Mouse (Mus musculus) MEL (cell line): ENCODE results near the gene Zfp512b. TPM values are rescaled to one million over a fixed set of nuclear protein-coding genes. Genes with fewer than 3 reads are reported as not detected.

ENCODE experiments used
- DNase-seq: peaks from one replicate; pipeline ENCODE4 v3.0.0; 2011; ENCODE audit warnings: low read depth, low spot score
- H3K27ac ChIP-seq: 2 replicates; pipeline ENCODE4 v1.5.1; 2012; ENCODE audit warnings: low read depth, mild to moderate bottlenecking, control low read depth, low read length, moderate library complexity; ENCODE audit not compliant: control insufficient read depth
- H3K27me3 ChIP-seq, 2 experiments: fragments of 150-350 bp in 1 of 2; sonication (generic) in 1 of 2; 2 replicates each; pipeline ENCODE4 v1.6.1; 2012; ENCODE audit warnings: low read length in 2 of 2, mild to moderate bottlenecking in 2 of 2, improper control_type of control experiment in 1 of 2, moderate library complexity in 1 of 2; ENCODE audit not compliant: insufficient read depth in 2 of 2, control insufficient read depth in 1 of 2
- H3K36me3 ChIP-seq, 2 experiments: 2 replicates each; pipeline ENCODE4 v1.6.1; 2012 to 2014; ENCODE audit warnings: low read length in 2 of 2, improper control_type of control experiment in 1 of 2, inconsistent platforms in 1 of 2, mild to moderate bottlenecking in 1 of 2; ENCODE audit not compliant: insufficient read depth in 2 of 2, control insufficient read depth in 1 of 2
- H3K4me1 ChIP-seq, 2 experiments: fragments of 150-350 bp in 1 of 2; sonication (generic) in 1 of 2; 2 replicates each; pipeline ENCODE4 v1.6.1; 2012; ENCODE audit warnings: low read length in 2 of 2, improper control_type of control experiment in 1 of 2, mild to moderate bottlenecking in 1 of 2; ENCODE audit not compliant: insufficient read depth in 2 of 2, control insufficient read depth in 1 of 2
- H3K4me3 ChIP-seq, 2 experiments: fragments of 150-350 bp in 1 of 2; sonication (generic) in 1 of 2; 2 replicates each; pipeline ENCODE4 v1.5.1; 2012; ENCODE audit warnings: low read depth in 2 of 2, low read length in 2 of 2, mild to moderate bottlenecking in 2 of 2, moderate library complexity in 2 of 2, control low read depth in 1 of 2, improper control_type of control experiment in 1 of 2; ENCODE audit not compliant: control insufficient read depth in 1 of 2, insufficient read depth in 1 of 2
- H3K79me2 ChIP-seq: 2 replicates; pipeline ENCODE4 v1.6.1; 2012; ENCODE audit warnings: mild to moderate bottlenecking, low read length, moderate library complexity; ENCODE audit not compliant: control insufficient read depth, poor library complexity, insufficient read depth
- H3K9ac ChIP-seq: 2 replicates; pipeline ENCODE4 v1.6.1; 2012; ENCODE audit warnings: low read depth, mild to moderate bottlenecking, control low read depth, low read length, moderate library complexity; ENCODE audit not compliant: control insufficient read depth, poor library complexity, severe bottlenecking
- H3K9me3 ChIP-seq: fragments of 150-350 bp; sonication (generic); replicated peaks from 2 replicates; pipeline ENCODE4 v1.6.1; 2012; ENCODE audit warnings: mild to moderate bottlenecking, low read length, improper control_type of control experiment, moderate library complexity; ENCODE audit not compliant: insufficient read depth
- CHD1 ChIP-seq: IDR thresholded peaks from 2 replicates; pipeline ENCODE4 v1.6.1; 2012; ENCODE audit warnings: low read depth, mild to moderate bottlenecking, inconsistent platforms, low read length, improper control_type of control experiment
- CHD2 ChIP-seq: IDR thresholded peaks from 2 replicates; pipeline ENCODE4 v1.6.1; 2011; ENCODE audit warnings: low read length, improper control_type of control experiment
- CTCF ChIP-seq, 3 experiments: IDR thresholded peaks in 2 of 3; conservative IDR thresholded peaks in 1 of 3; 2 replicates each; pipeline ENCODE4 v1.5.1; 2011 to 2012; ENCODE audit warnings: low read length in 3 of 3, low read depth in 2 of 3, mild to moderate bottlenecking in 2 of 3, improper control_type of control experiment in 1 of 3, inconsistent platforms in 1 of 3, mixed read lengths in 1 of 3, moderate library complexity in 1 of 3; ENCODE audit not compliant: control insufficient read depth in 1 of 3, insufficient read depth in 1 of 3, poor library complexity in 1 of 3, severe bottlenecking in 1 of 3
- E2F4 ChIP-seq: IDR thresholded peaks from 2 replicates; pipeline ENCODE4 v1.6.1; 2011; ENCODE audit warnings: low read depth, low read length, improper control_type of control experiment, borderline replicate concordance
- ELF1 ChIP-seq: IDR thresholded peaks from 2 replicates; pipeline ENCODE4 v1.6.1; 2014; ENCODE audit warnings: low read depth, mild to moderate bottlenecking, inconsistent platforms, low read length, improper control_type of control experiment, moderate library complexity
- EP300 ChIP-seq, 2 experiments: IDR thresholded peaks; 2 replicates each; pipeline ENCODE4 v1.6.1; 2011; ENCODE audit warnings: improper control_type of control experiment in 2 of 2, low read length in 2 of 2, low read depth in 1 of 2, mild to moderate bottlenecking in 1 of 2
- ETS1 ChIP-seq: IDR thresholded peaks from 2 replicates; pipeline ENCODE4 v1.6.1; 2012; ENCODE audit warnings: low read depth, mild to moderate bottlenecking, inconsistent platforms, low read length, improper control_type of control experiment, moderate library complexity
- GABPA ChIP-seq: IDR thresholded peaks from 2 replicates; pipeline ENCODE4 v1.6.1; 2012; ENCODE audit warnings: low read depth, mild to moderate bottlenecking, inconsistent platforms, low read length, improper control_type of control experiment, moderate library complexity
- HCFC1 ChIP-seq: IDR thresholded peaks from 2 replicates; pipeline ENCODE4 v1.6.1; 2012; ENCODE audit warnings: low read depth, mild to moderate bottlenecking, inconsistent platforms, low read length, improper control_type of control experiment, moderate library complexity
- JUND ChIP-seq: IDR thresholded peaks from 2 replicates; pipeline ENCODE4 v1.6.1; 2011; ENCODE audit warnings: low read depth, mild to moderate bottlenecking, improper control_type of control experiment, low read length
- KAT2A ChIP-seq: conservative IDR thresholded peaks from 2 replicates; pipeline ENCODE4 v1.6.1; 2012; ENCODE audit warnings: low read depth, low read length, improper control_type of control experiment, inconsistent platforms
- MAFK ChIP-seq: IDR thresholded peaks from 2 replicates; pipeline ENCODE4 v1.6.1; 2011; ENCODE audit warnings: low read depth, mild to moderate bottlenecking, low read length, improper control_type of control experiment, borderline replicate concordance
- MAX ChIP-seq: IDR thresholded peaks from 2 replicates; pipeline ENCODE4 v1.6.1; 2011; ENCODE audit warnings: low read length, improper control_type of control experiment
- MAZ ChIP-seq: IDR thresholded peaks from 2 replicates; pipeline ENCODE4 v1.6.1; 2012; ENCODE audit warnings: low read depth, mild to moderate bottlenecking, inconsistent platforms, low read length, improper control_type of control experiment
- MEF2A ChIP-seq: IDR thresholded peaks from 2 replicates; pipeline ENCODE4 v1.6.1; 2014; ENCODE audit warnings: low read depth, mild to moderate bottlenecking, inconsistent platforms, low read length, improper control_type of control experiment; ENCODE audit not compliant: poor library complexity, insufficient replicate concordance, severe bottlenecking; ENCODE audit errors: extremely low read depth
- MXI1 ChIP-seq: IDR thresholded peaks from 2 replicates; pipeline ENCODE4 v1.6.1; 2011; ENCODE audit warnings: mild to moderate bottlenecking, low read depth, low read length, improper control_type of control experiment
- MYB ChIP-seq: IDR thresholded peaks from 2 replicates; pipeline ENCODE4 v1.6.1; 2011; ENCODE audit warnings: mild to moderate bottlenecking, low read depth, low read length, improper control_type of control experiment
- MYC ChIP-seq: IDR thresholded peaks from 2 replicates; pipeline ENCODE4 v1.6.1; 2011; ENCODE audit warnings: low read depth, mild to moderate bottlenecking, low read length, improper control_type of control experiment, moderate library complexity
- NELFE ChIP-seq: IDR thresholded peaks from 2 replicates; pipeline ENCODE4 v1.6.1; 2011; ENCODE audit warnings: low read depth, low read length, improper control_type of control experiment
- NRF1 ChIP-seq: IDR thresholded peaks from 2 replicates; pipeline ENCODE4 v1.6.1; 2014; ENCODE audit warnings: low read depth, mild to moderate bottlenecking, inconsistent platforms, low read length, improper control_type of control experiment, moderate library complexity; ENCODE audit not compliant: poor library complexity, insufficient read depth, severe bottlenecking
- POLR2A ChIP-seq, 2 experiments: IDR thresholded peaks; 2 replicates each; pipeline ENCODE4 v1.6.1; 2011 to 2012; ENCODE audit warnings: low read length in 2 of 2, mild to moderate bottlenecking in 2 of 2, control low read depth in 1 of 2, improper control_type of control experiment in 1 of 2, low read depth in 1 of 2, moderate library complexity in 1 of 2; ENCODE audit not compliant: control insufficient read depth in 1 of 2, insufficient read depth in 1 of 2, poor library complexity in 1 of 2
- POLR2AphosphoS2 ChIP-seq: IDR thresholded peaks from 2 replicates; pipeline ENCODE4 v1.6.1; 2011; ENCODE audit warnings: low read length, improper control_type of control experiment
- POLR2AphosphoS5 ChIP-seq: IDR thresholded peaks from 2 replicates; pipeline ENCODE4 v1.6.1; 2012; ENCODE audit warnings: low read depth, borderline replicate concordance, mild to moderate bottlenecking, inconsistent platforms, low read length, moderate library complexity, mixed read lengths
- RCOR1 ChIP-seq: IDR thresholded peaks from 2 replicates; pipeline ENCODE4 v1.6.1; 2012; ENCODE audit warnings: low read depth, mild to moderate bottlenecking, inconsistent platforms, low read length, improper control_type of control experiment
- SIN3A ChIP-seq: IDR thresholded peaks from 2 replicates; pipeline ENCODE4 v1.6.1; 2012; ENCODE audit warnings: low read length, improper control_type of control experiment, inconsistent platforms
- SMC3 ChIP-seq: IDR thresholded peaks from 2 replicates; pipeline ENCODE4 v1.6.1; 2011; ENCODE audit warnings: low read depth, low read length, improper control_type of control experiment
- TAL1 ChIP-seq: IDR thresholded peaks from 2 replicates; pipeline ENCODE4 v1.6.1; 2012; ENCODE audit warnings: mild to moderate bottlenecking, inconsistent platforms, low read length, moderate library complexity, mixed read lengths
- TCF12 ChIP-seq: IDR thresholded peaks from 2 replicates; pipeline ENCODE4 v1.6.1; 2014; ENCODE audit warnings: low read depth, mild to moderate bottlenecking, inconsistent platforms, low read length, improper control_type of control experiment, moderate library complexity
- UBTF ChIP-seq: IDR thresholded peaks from 2 replicates; pipeline ENCODE4 v1.6.1; 2012; ENCODE audit warnings: low read depth, mild to moderate bottlenecking, inconsistent platforms, low read length, improper control_type of control experiment, moderate library complexity, borderline replicate concordance; ENCODE audit not compliant: insufficient read depth
- USF1 ChIP-seq: IDR thresholded peaks from 2 replicates; pipeline ENCODE4 v1.6.1; 2014; ENCODE audit warnings: low read depth, mild to moderate bottlenecking, inconsistent platforms, low read length, improper control_type of control experiment, moderate library complexity
- USF2 ChIP-seq, 2 experiments: IDR thresholded peaks; 2 replicates each; pipeline ENCODE4 v1.6.1; 2011 to 2012; ENCODE audit warnings: improper control_type of control experiment in 2 of 2, low read length in 2 of 2, borderline replicate concordance in 1 of 2, inconsistent platforms in 1 of 2, low read depth in 1 of 2, mild to moderate bottlenecking in 1 of 2; ENCODE audit not compliant: insufficient read depth in 1 of 2
- ZC3H11A ChIP-seq: IDR thresholded peaks from 2 replicates; pipeline ENCODE4 v1.6.1; 2012; ENCODE audit warnings: low read depth, mild to moderate bottlenecking, inconsistent platforms, low read length, improper control_type of control experiment
- ZKSCAN1 ChIP-seq: IDR thresholded peaks from 2 replicates; pipeline ENCODE4 v1.6.1; 2012; ENCODE audit warnings: low read depth, mild to moderate bottlenecking, inconsistent platforms, low read length, improper control_type of control experiment, moderate library complexity
- ZMIZ1 ChIP-seq: IDR thresholded peaks from 2 replicates; pipeline ENCODE4 v1.6.1; 2012; ENCODE audit warnings: low read depth, mild to moderate bottlenecking, inconsistent platforms, low read length, improper control_type of control experiment, moderate library complexity
- ZNF384 ChIP-seq: IDR thresholded peaks from 2 replicates; pipeline ENCODE4 v1.6.1; 2012; ENCODE audit warnings: low read depth, mild to moderate bottlenecking, inconsistent platforms, low read length, improper control_type of control experiment
- polyA plus RNA-seq, 2 experiments: library from polyadenylated mRNA; stranded (reverse) in 1 of 2; unstranded in 1 of 2; fragments of >175 nt in 1 of 2; fragments of >200 nt in 1 of 2; gene quantifications; 2 replicates each; pipeline versions ENCODE4 v1.2.1 to v1.2.4; 2012; ENCODE audit warnings: low replicate concordance in 2 of 2, low read depth in 1 of 2; ENCODE audit not compliant: insufficient read length in 2 of 2, insufficient read depth in 1 of 2, missing spikeins in 1 of 2
- total RNA-seq: library from RNA; depleted of rRNA; stranded (reverse); fragments of 300-350 nt; gene quantifications from 2 replicates; pipeline ENCODE4 v1.2.3, GENCODE M21; 2012

Gene Zfp512b
- total and polyA plus RNA-seq, 3 experiments = 15.5 to 37.6 TPM; not detected in 1

GRCm38 (mm10) chr2:181581402-181582120 is 11.0 kb downstream of the Zfp512b start:
- peaks cover 8% of the 10 kb centered on the region for H3K79me2 ChIP-seq
- peaks cover 15 to 20% of the 10 kb centered on the region in 2 experiments for H3K4me1 ChIP-seq
- TF ChIP-seq MEF2A (no peak), TCF12 (no peak; the same call in none of the 2 replicates), ETS1 (no peak), ZKSCAN1 (no peak), CHD1 (no peak; the same call in 1 of the 2 replicates), MYC (no peak; the same call in 1 of the 2 replicates), ZC3H11A (no peak), NRF1 (0 out of 2 replicates have a peak, but pooled peaks have one; percentile 34), POLR2AphosphoS5 (no peak), POLR2AphosphoS2 (peak; percentile 75), KAT2A (no peak; the same call in 1 of the 2 replicates), ZNF384 (peak; percentile 62), ZMIZ1 (no peak), SIN3A (no peak), TAL1 (no peak), MXI1 (peak; percentile 64), RCOR1 (no peak), MAZ (no peak; the same call in 1 of the 2 replicates), SMC3 (no peak), E2F4 (no peak), USF2 (IDR thresholded peaks at IDR 0.05; ENCODE audit: borderline replicate concordance in 1 of 2, insufficient read depth in 1 of 2, low read depth in 1 of 2, low read length in 2 of 2) (no peak), JUND (0 out of 2 replicates have a peak, but pooled peaks have one; percentile 2), POLR2A (IDR thresholded peaks at IDR 0.05; ENCODE audit: control insufficient read depth in 1 of 2, insufficient read depth in 1 of 2, low read depth in 1 of 2, low read length in 2 of 2, poor library complexity in 1 of 2) (peak; percentile 43 to 55; a peak in 3 of 4 replicates), CTCF (IDR thresholded peaks at IDR 0.05 in 2 of 3, conservative IDR thresholded peaks at IDR 0.05 in 1 of 3; ENCODE audit: control insufficient read depth in 1 of 3, insufficient read depth in 1 of 3, low read depth in 2 of 3, low read length in 3 of 3, poor library complexity in 1 of 3, severe bottlenecking in 1 of 3) (no peak), MAFK (no peak), GABPA (no peak), HCFC1 (peak; percentile 94), EP300 (IDR thresholded peaks at IDR 0.05; ENCODE audit: low read depth in 1 of 2, low read length in 2 of 2) (no peak), ELF1 (peak; percentile 35; the same call in 1 of the 2 replicates), NELFE (0 out of 2 replicates have a peak, but pooled peaks have one; percentile 22), MAX (no peak), UBTF (peak; percentile 70; the same call in 1 of the 2 replicates), USF1 (no peak), CHD2 (peak; percentile 64), MYB (no peak)
- TF ChIP-seq, all 39 proteins: peak for 11
- H3K9ac ChIP-seq = peak overlapping the region; percentile 90
- peak; percentile 82 for DNase-seq
- H3K27me3 ChIP-seq = no peaks in the 10 kb centered on the region
- H3K9me3 ChIP-seq = no peaks in the 10 kb centered on the region
- H3K27ac ChIP-seq = peak overlapping the region; percentile 80
- H3K4me3 ChIP-seq = peak overlapping the region; percentile 72 to 79
- peaks cover 0 to 22% of the 10 kb centered on the region in 2 experiments; a peak in 2 of 4 replicates for H3K36me3 ChIP-seq
